Mouse (Mus musculus) B cell, adult 2 months (primary cell): ENCODE data around the gene Gm11569.
"Not testable (repeated sequence)": the region's sequence is repeated elsewhere in the genome, so short reads cannot be mapped to it uniquely, and the experiment has no call there.

ENCODE experiments used
- DNase-seq, 2 experiments: peaks; one replicate each; pipeline ENCODE4 v3.0.0; 2022

Gene Gm11569

DNA sequence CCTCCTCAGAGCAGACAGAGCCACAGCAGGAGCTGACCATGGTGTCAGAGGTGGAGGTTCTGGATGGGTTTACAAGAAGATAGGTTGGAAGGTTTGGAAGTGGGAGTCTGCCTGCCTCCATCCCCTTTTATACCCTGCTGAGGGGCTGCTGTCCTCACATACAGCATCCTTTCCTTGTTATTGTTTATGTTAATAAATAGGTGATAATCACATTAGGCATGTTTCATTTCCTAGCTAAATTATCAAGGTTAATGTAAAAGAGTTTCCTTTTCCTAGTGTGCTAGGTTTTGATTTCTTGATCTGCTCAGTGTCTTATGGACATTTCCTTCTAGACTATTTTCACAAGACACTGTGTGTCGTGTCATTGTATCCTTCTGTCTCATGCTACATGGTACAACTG, at the start of gene Gm11569:
Gm11569 (minus strand) TSS at position 101 of the 400 bp plus-strand sequence.
- not testable (repeated sequence) for DNase-seq

DNA sequence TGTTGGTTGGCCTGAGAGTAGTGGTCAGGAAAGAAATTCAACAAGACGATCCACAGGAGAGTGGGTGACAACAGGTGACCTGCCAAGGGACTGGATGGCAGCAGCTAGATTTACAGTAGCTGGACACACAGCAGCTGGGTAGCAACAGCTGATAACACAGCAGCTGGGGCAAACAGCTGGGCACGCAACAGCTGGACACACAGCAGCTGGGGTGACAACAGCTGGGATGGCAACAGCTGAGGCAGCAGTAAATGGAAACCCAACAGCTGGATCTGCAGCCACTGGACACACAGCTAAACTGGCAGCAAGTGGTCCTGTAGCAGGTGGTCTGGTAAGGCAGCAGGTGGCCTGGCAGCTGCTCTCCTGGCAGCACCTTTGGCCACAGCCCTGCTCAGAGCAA, 48.0 kb upstream of the Gm11569 start:
- no peak for DNase-seq

DNA sequence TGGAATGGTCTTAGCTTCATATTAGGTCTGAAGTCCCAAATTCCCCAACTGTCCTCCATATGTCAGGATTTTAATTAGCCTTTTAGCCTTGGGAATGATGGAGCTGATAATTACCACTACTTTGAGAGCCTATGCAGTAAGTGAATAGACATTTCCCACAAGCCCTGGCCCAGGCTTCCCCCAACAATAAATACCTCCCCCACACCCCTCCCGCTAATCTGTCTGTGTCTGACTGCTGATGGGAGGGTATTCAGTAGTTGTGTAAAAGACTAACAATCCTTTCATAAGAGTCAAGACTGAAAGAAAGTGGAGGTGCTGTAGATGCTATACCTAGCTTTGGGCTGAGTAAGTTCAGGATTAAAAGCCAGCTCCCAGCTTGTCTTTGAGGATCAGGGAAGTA, 43.5 kb upstream of the Gm11569 start:
- DNase-seq, result no peak

DNA sequence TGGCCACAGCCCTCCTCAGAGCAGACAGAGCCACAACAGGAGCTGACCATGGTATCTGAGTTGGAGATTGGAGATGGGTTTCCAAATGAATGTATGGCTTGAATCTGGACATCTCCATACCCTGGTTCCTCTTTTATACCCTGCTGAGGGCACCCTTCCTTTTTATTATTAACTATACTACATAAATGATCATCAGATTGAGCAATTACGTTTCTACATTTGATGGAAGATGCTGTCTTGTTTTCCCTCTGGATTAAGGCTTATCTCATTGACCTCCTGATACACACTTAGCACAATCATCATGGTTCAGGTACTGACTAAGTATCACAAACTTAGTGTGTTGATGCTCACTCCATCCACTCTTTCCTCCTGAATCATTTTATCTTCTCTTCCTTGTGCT, 39.2 kb upstream of the Gm11569 start, which contains the start of gene 2300003K06Rik:
2300003K06Rik (minus strand) TSS at position 101 of the 400 bp plus-strand sequence.
- no peak for DNase-seq

DNA sequence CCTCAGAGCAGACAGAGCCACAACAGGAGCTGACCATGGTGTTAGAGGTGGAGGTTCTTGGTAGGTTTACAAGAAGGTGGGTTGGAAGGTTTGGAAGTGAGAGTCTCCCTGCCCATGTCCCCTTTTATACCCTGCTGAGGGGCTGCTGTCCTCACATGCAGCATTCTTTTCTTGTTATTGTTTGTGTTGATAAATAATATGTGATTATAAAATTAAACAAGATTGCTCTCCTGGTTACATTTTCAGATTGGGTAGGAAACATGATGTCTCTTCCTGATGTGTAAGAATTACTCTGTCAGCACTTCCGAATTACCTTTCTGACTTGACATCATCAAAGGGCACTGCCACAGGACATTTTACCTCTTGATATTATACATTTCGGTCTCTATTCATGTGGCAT, 16.8 kb upstream of the Gm11569 start, which contains the start of gene Gm11564:
Gm11564 (minus strand) TSS at position 101 of the 400 bp plus-strand sequence.
- DNase-seq, result not testable (repeated sequence)

DNA sequence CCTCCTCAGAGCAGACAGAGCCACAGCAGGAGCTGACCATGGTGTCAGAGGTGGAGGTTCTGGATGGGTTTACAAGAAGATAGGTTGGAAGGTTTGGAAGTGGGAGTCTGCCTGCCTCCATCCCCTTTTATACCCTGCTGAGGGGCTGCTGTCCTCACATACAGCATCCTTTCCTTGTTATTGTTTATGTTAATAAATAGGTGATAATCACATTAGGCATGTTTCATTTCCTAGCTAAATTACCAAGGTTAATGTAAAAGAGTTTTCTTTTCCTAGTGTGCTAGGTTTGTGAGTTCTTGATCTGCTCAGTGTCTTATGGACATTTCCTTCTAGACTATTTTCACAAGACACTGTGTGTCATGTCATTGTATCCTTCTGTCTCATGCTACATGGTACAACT, 11.1 kb upstream of the Gm11569 start, which contains the start of gene Krtap4-13:
Krtap4-13 (minus strand) TSS at position 101 of the 400 bp plus-strand sequence.
- DNase-seq, result not testable (repeated sequence)

DNA sequence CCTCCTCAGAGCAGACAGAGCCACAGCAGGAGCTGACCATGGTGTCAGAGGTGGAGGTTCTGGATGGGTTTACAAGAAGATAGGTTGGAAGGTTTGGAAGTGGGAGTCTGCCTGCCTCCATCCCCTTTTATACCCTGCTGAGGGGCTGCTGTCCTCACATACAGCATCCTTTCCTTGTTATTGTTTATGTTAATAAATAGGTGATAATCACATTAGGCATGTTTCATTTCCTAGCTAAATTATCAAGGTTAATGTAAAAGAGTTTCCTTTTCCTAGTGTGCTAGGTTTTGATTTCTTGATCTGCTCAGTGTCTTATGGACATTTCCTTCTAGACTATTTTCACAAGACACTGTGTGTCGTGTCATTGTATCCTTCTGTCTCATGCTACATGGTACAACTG, 5.6 kb upstream of the Gm11569 start, which contains the start of gene Gm11554:
Gm11554 (minus strand) TSS at position 101 of the 400 bp plus-strand sequence.
- DNase-seq, result not testable (repeated sequence)

DNA sequence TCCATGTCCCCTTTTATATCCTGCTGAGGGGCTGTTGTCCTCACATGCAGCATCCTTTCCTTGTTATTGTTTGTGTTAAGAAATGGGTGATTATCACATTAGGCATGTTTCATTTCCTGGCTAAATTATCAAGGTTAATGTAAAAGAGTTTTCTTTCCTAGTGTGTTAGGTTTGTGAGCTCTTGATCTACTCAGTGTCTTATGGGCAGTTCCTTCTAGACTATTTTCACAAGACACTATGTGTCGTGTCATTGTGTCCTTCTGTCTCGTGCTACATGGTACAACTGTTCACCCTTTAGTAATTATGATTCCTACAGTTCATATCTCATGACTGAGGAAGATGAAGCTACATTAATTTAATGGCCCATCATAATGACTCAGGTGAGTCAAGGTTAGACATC, 5.4 kb downstream of the Gm11569 start, which contains the start of gene Gm11596:
Gm11596 (minus strand) TSS at position 101 of the 400 bp plus-strand sequence.
- no peak for DNase-seq

DNA sequence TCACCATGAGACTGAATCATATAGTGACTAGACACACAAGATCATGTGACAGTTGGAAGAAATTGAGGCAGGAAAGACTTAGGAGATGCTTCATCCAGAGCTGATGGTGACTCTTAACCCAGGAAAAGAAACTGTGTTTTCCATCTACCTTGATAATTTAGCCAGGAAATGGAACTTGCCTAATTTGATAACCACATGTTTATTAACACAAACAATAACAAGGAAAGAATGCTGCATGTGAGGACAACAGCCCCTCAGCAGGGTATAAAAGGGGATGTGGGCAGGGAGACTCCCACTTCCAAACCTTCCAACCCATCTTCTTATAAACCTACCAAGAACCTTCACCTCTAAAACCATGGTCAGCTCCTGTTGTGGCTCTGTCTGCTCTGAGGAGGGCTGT, 13.8 kb downstream of the Gm11569 start, which contains the start of gene Krtap4-9:
Krtap4-9 (plus strand) TSS at position 301 of the 400 bp plus-strand sequence.
- not testable (repeated sequence) for DNase-seq

DNA sequence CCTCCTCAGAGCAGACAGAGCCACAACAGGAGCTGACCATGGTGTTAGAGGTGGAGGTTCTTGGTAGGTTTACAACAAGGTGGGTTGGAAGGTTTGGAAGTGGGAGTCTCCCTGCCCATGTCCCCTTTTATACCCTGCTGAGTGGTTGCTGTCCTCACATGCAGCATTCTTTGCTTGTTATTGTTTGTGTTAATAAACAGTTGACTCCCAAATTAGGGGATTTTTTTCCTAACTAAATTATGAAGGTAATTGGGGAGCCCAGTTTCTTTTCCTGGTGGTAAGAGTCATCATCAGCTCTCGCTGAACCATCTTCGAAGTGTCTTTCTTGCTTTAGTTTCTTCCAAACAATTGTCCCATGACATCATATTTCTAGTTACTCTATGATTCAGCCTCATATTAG, 18.1 kb downstream of the Gm11569 start, which contains the start of gene Krtap4-8:
Krtap4-8 (minus strand) TSS at position 101 of the 400 bp plus-strand sequence.
- no peak for DNase-seq

DNA sequence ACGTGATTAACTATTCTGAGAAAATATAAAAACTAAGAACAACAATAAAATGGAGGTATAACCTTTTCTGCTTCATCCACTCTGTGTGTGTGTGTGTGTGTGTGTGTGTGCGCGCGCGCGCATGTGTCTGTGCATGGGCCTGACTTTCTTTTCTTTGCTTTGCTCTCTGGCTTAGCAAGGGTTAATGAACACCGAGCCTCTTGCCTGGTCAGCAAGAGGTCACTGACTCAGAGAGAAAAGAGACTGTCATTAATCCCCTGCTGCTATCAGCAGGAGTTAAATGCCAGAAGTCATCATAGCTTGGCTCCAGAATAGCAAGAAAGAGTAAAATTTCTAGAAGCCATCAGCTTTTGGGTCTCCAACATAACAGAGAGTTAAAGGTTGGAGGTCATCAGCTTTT, 20.3 kb downstream of the Gm11569 start:
- no peak for DNase-seq

DNA sequence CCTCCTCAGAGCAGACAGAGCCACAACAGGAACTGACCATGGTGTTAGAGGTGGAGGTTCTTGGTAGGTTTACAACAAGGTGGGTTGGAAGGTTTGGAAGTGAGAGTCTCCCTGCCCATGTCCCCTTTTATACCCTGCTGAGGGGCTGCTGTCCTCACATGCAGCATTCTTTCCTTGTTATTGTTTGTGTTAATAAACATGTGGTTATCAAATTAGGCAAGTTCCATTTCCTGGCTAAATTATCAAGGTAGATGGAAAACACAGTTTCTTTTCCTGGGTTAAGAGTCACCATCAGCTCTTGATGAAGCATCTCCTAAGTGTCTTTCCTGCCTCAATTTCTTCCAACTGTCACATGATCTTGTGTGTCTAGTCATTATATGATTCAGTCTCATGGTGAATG, 25.9 kb downstream of the Gm11569 start, which contains the start of gene Gm11595:
Gm11595 (minus strand) TSS at position 101 of the 400 bp plus-strand sequence.
- not testable (repeated sequence) for DNase-seq

DNA sequence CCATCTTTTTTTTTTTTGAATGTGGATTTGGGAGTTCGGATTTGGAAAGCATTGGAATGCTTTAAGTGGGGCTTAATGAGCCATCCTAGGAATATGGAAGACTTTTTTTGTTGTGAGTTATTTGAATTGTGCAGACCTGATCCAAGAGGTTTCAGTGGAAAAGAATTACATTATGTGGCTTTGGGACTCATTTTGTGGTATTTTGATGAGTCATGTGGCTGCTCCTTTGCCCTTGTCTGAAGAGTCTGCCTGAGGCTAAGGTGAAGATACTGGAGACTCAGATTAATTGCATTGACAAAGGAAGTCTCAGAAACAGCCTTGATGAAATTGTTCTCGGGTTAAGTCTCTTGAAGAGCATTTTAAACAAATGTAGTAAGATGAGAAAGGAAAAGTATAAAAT, 30.3 kb downstream of the Gm11569 start:
- no peak for DNase-seq

DNA sequence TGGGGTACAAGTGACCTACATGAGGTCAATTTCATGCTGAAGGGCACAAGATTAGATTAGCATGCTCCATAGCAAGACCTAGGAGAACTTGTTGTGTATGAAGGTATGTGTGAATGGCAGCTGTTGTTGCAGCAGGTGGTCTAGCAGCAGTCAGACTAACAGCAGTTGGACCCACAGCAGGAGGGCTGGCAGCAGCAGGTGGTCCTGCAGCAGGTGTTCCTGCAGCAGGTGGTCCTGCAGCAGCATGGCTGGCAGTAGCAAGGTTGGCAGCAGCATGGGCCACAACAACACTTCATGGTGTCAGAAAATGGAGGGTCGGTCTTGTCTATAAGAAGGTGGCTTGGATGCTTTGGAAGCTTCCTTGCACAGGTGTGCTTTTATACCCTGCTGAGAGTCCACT, 39.9 kb downstream of the Gm11569 start:
- DNase-seq, result no peak
